13 mouse cellular contexts compared by ENCODE assay signal in genomic region chr5:136044865-136045264, GRCm38 (mm10). TPM values are rescaled to one million over a fixed set of nuclear protein-coding genes. Genes with fewer than 3 reads are reported as not detected.
DNase-seq lines count a peak whose midpoint lies in the region; ATAC-seq and TF ChIP-seq lines count a peak whose summit lies in the region.
"Had no signal": no experiment of that assay in that cellular context is flagged by ENCODE, and none has a peak within 500 bp of the region (broad histone marks: within the 10 kb centered on the region; RNA-seq: fewer than 3 reads in every experiment).

No protein-coding gene starts in this region.

- no peaks in the 10 kb centered on the region for H3K27me3 ChIP-seq in cerebellum, adult 2 months (ENCODE audit: control insufficient read depth, insufficient read depth, low read length)
- no peaks in the 10 kb centered on the region for H3K27me3 ChIP-seq in liver, postnatal 0 days (ENCODE audit: insufficient read depth, low read length)
- peaks cover 12% of the 10 kb centered on the region for H3K27me3 ChIP-seq in CH12.LX (replicated peaks)
- H3K27me3 ChIP-seq in heart, embryonic 11.5 days (ENCODE audit: control insufficient read depth, insufficient read depth, low read length), result no peaks in the 10 kb centered on the region

- no peak overlapping the region for H3K9ac ChIP-seq in liver, postnatal 0 days (replicated peaks)
- H3K9ac ChIP-seq in CH12.LX (ENCODE audit: insufficient read depth, low read depth), result no peak overlapping the region
- no peak overlapping the region for H3K9ac ChIP-seq in heart, embryonic 11.5 days (ENCODE audit: low read depth, low read length)

- H3K79me2 ChIP-seq in CH12.LX (replicated peaks; ENCODE audit: control insufficient read depth, extremely low read depth, insufficient read depth, poor library complexity, severe bottlenecking), result no peaks in the 10 kb centered on the region

- H3K4me2 ChIP-seq in liver, postnatal 0 days (ENCODE audit: low read depth, low read length), result no peak overlapping the region
- H3K4me2 ChIP-seq in CH12.LX (ENCODE audit: insufficient read depth, low read depth, poor library complexity, severe bottlenecking), result no peak overlapping the region
- H3K4me2 ChIP-seq in heart, embryonic 11.5 days, result no peak overlapping the region

- no peak for TF ChIP-seq EP300 in liver, postnatal 0 days (IDR thresholded peaks at IDR 0.05; ENCODE audit: low read depth)
- no peak for TF ChIP-seq EP300 in CH12.LX (IDR thresholded peaks at IDR 0.05; ENCODE audit: low read length)

- 56% methylated on average over 13 of the region's 13 CpGs for WGBS in cerebellum, adult 2 months
- 62% methylated on average over 13 of the region's 13 CpGs for WGBS in liver, postnatal 0 days (ENCODE audit: insufficient replicate concordance)
- 67% methylated on average over 13 of the region's 13 CpGs for WGBS in heart, embryonic 11.5 days (ENCODE audit: insufficient replicate concordance)

- 0 out of 2 replicates have a peak, but pooled peaks have one; percentile 25 for TF ChIP-seq CTCF in cerebellum, adult 2 months (IDR thresholded peaks at IDR 0.05; ENCODE audit: borderline replicate concordance, insufficient read depth, low read depth, low read length)
- peak; percentile 53 for TF ChIP-seq CTCF in liver, postnatal 0 days (IDR thresholded peaks at IDR 0.05; ENCODE audit: low read depth)
- TF ChIP-seq CTCF in CH12.LX (conservative IDR thresholded peaks at IDR 0.05 in 1 of 2, IDR thresholded peaks at IDR 0.05 in 1 of 2; ENCODE audit: low read depth in 2 of 2, low read length in 2 of 2), result peak; percentile 58 to 60

- no peaks in the 10 kb centered on the region for H3K4me1 ChIP-seq in cerebellum, adult 2 months (ENCODE audit: control insufficient read depth, insufficient read depth, low read length)
- peaks cover 7% of the 10 kb centered on the region; the same call in 1 of the 2 replicates for H3K4me1 ChIP-seq in liver, postnatal 0 days (ENCODE audit: insufficient read depth)
- H3K4me1 ChIP-seq in CH12.LX (ENCODE audit: control insufficient read depth in 1 of 2, insufficient read depth in 2 of 2), result peaks cover 13 to 20% of the 10 kb centered on the region in 2 experiments
- 0 out of 2 replicates have a peak, but pooled peaks cover 3% of the 10 kb centered on the region for H3K4me1 ChIP-seq in heart, embryonic 11.5 days (ENCODE audit: control insufficient read depth, insufficient read depth, low read length)

- no peak; the same call in 1 of the 2 replicates for TF ChIP-seq RAD21 in CH12.LX (IDR thresholded peaks at IDR 0.05; ENCODE audit: low read depth, low read length)

- no peak overlapping the region for H3K27ac ChIP-seq in cerebellum, adult 2 months (ENCODE audit: insufficient read depth, low read length)
- no peak overlapping the region for H3K27ac ChIP-seq in liver, postnatal 0 days (ENCODE audit: low read depth)
- no peak overlapping the region for H3K27ac ChIP-seq in CH12.LX (ENCODE audit: insufficient read depth, low read depth)
- no peak overlapping the region for H3K27ac ChIP-seq in heart, embryonic 11.5 days (ENCODE audit: low read depth, low read length)
- H3K27ac ChIP-seq: hindbrain, embryonic 10.5 days; midbrain, embryonic 10.5 days had no signal

- ATAC-seq in liver, postnatal 0 days, result no peak
- ATAC-seq in heart, embryonic 11.5 days (replicated peaks; ENCODE audit: insufficient number of reproducible peaks, low FRiP score, low TSS enrichment), result no peak

- H3K36me3 ChIP-seq in liver, postnatal 0 days (replicated peaks; ENCODE audit: insufficient read depth, low read length), result no peaks in the 10 kb centered on the region
- H3K36me3 ChIP-seq in CH12.LX (replicated peaks in 1 of 2; ENCODE audit: control insufficient read depth in 1 of 2, insufficient read depth in 1 of 2, low read length in 1 of 2), result no peaks in the 10 kb centered on the region
- H3K36me3 ChIP-seq in heart, embryonic 11.5 days (ENCODE audit: control insufficient read depth, insufficient read depth, low read length), result no peaks in the 10 kb centered on the region
- H3K36me3 ChIP-seq: hindbrain, embryonic 10.5 days; midbrain, embryonic 10.5 days had no signal

- no peak overlapping the region for H3K4me3 ChIP-seq in cerebellum, adult 2 months (replicated peaks; ENCODE audit: insufficient read depth, low read depth, low read length)
- H3K4me3 ChIP-seq in liver, postnatal 0 days (ENCODE audit: low read depth, low read length), result no peak overlapping the region
- H3K4me3 ChIP-seq in CH12.LX (replicated peaks in 1 of 3; ENCODE audit: low read depth in 2 of 3, low read length in 2 of 3, poor library complexity in 1 of 3), result no peak overlapping the region
- H3K4me3 ChIP-seq in heart, embryonic 11.5 days (ENCODE audit: low read depth, low read length), result no peak overlapping the region
- H3K4me3 ChIP-seq: hindbrain, embryonic 10.5 days; midbrain, embryonic 10.5 days had no signal

- dilution Hi-C loops in CH12.LX (cut with MboI; ENCODE audit: extremely low pct_ligation_motif_present, extremely low pct_unique_long_range_greater_than_20kb, low sequenced_read_pairs), result no loop called here

- no peak for TF ChIP-seq POLR2A in cerebellum, adult 2 months (IDR thresholded peaks at IDR 0.05; ENCODE audit: borderline replicate concordance, insufficient read depth, low read length)
- no peak for TF ChIP-seq POLR2A in CH12.LX (IDR thresholded peaks at IDR 0.05; ENCODE audit: low read depth, low read length)

- in situ Hi-C loops in CH12.LX (cut with MboI; ENCODE audit: low pct_ligation_motif_present, low pct_unique_long_range_greater_than_20kb, low sequenced_read_pairs), result loop anchor here (10.0 kb wide), 1 partner anchor 150 kb away; no protein-coding TSS in a partner anchor

- no peaks in the 10 kb centered on the region for H3K9me3 ChIP-seq in liver, postnatal 0 days (ENCODE audit: low read length)
- peaks cover 6% of the 10 kb centered on the region for H3K9me3 ChIP-seq in CH12.LX (replicated peaks; ENCODE audit: low read length)
- no peaks in the 10 kb centered on the region for H3K9me3 ChIP-seq in heart, embryonic 11.5 days (replicated peaks; ENCODE audit: control insufficient read depth, low read length)
- H3K9me3 ChIP-seq: hindbrain, embryonic 10.5 days; midbrain, embryonic 10.5 days had no signal

- DNase-seq in cerebellum, adult 2 months, result no peak
- DNase-seq in cerebellum, adult 8-10 months, result no peak
- no peak for DNase-seq in liver, postnatal 0 days
- DNase-seq in liver (no peak), CH12.LX (ENCODE audit: extremely low read depth) (no peak)
- DNase-seq in lung, postnatal 14 days, result peak; percentile 16
- no peak for DNase-seq in ovary, postnatal 10 days (ENCODE audit: low spot score)
- DNase-seq: cerebellum, adult 11-12 months; gastrocnemius, postnatal 25 days had no signal

TF ChIP-seq in CH12.LX, 34 proteins besides CTCF, POLR2A, EP300 and RAD21:
- TF ChIP-seq SMC3 (IDR thresholded peaks at IDR 0.05; ENCODE audit: low read depth, low read length) (peak; percentile 24), ELF1 (IDR thresholded peaks at IDR 0.05; ENCODE audit: low read depth, low read length) (no peak)

RNA-seq across cellular contexts. Expression of gene Upk3b, which starts 6.6 kb away (rescaled TPM):
- polyA plus RNA-seq in cerebellum, adult 2 months (2012; rRNA removed), result not detected in 2 replicates
- polyA plus RNA-seq in liver, postnatal 0 days (2015; fragmentation: Nextera tagmentation; extraction: Ambion mirVana), result 4.0 and 4.7 TPM in 2 replicates
- total RNA-seq in CH12.LX (2012; rRNA removed) (not detected in 2 replicates), CH12.LX (2014; rRNA removed) (not detected in 2 replicates)
- 0.09 TPM in 1 of 2 replicates, not detected in the other for polyA plus RNA-seq in CH12.LX (2012; ENCODE audit: insufficient read length, low read depth)
- polyA plus RNA-seq in heart, embryonic 11.5 days (2014; fragmentation: Nextera tagmentation; extraction: Ambion mirVana), result 68.7 and 69.3 TPM in 2 replicates
- total RNA-seq: layer of hippocampus, adult 18-20 months had no signal
- polyA plus RNA-seq: midbrain, embryonic 10.5 days had no signal

RNA-seq across cellular contexts. Expression of gene Upk3bl, which starts 9.4 kb away (rescaled TPM):
- polyA plus RNA-seq in cerebellum, adult 2 months (2012; rRNA removed), result 1.0 and 1.1 TPM in 2 replicates
- polyA plus RNA-seq in liver, postnatal 0 days (2015; fragmentation: Nextera tagmentation; extraction: Ambion mirVana), result not detected in 2 replicates
- total RNA-seq in CH12.LX (2012; rRNA removed) (not detected in 2 replicates), CH12.LX (2014; rRNA removed) (not detected in 2 replicates)
- polyA plus RNA-seq in CH12.LX (2012; ENCODE audit: insufficient read length, low read depth), result not detected in 2 replicates
- polyA plus RNA-seq in heart, embryonic 11.5 days (2014; fragmentation: Nextera tagmentation; extraction: Ambion mirVana), result 0.37 TPM in 1 of 2 replicates, not detected in the other
- total RNA-seq: gastrocnemius, postnatal 25 days had no signal

RNA-seq across cellular contexts. Expression of gene Rasa4, which starts 38.9 kb away (rescaled TPM):
- 32.7 and 32.9 TPM in 2 replicates for polyA plus RNA-seq in cerebellum, adult 2 months (2012; rRNA removed)
- polyA plus RNA-seq in liver, postnatal 0 days (2015; fragmentation: Nextera tagmentation; extraction: Ambion mirVana), result 2.1 TPM in 2 replicates
- total RNA-seq in CH12.LX (2012; rRNA removed), result 0.29 and 1.3 TPM in 2 replicates
- 0.07 and 0.28 TPM in 2 replicates for total RNA-seq in CH12.LX (2014; rRNA removed)
- polyA plus RNA-seq in CH12.LX (2012; ENCODE audit: insufficient read length, low read depth), result 0.11 and 0.16 TPM in 2 replicates
- 0.39 and 0.96 TPM in 2 replicates for polyA plus RNA-seq in heart, embryonic 11.5 days (2014; fragmentation: Nextera tagmentation; extraction: Ambion mirVana)

RNA-seq across cellular contexts. Expression of gene Dtx2, which starts 50.3 kb away (rescaled TPM):
- polyA plus RNA-seq in cerebellum, adult 2 months (2012; rRNA removed), result 9.2 and 10.1 TPM in 2 replicates
- 4.8 and 4.9 TPM in 2 replicates for polyA plus RNA-seq in liver, postnatal 0 days (2015; fragmentation: Nextera tagmentation; extraction: Ambion mirVana)
- total RNA-seq in CH12.LX (2012; rRNA removed) (20.4 and 22.0 TPM in 2 replicates), CH12.LX (2014; rRNA removed) (14.0 and 16.0 TPM in 2 replicates)
- 35.1 and 43.7 TPM in 2 replicates for polyA plus RNA-seq in CH12.LX (2012; ENCODE audit: insufficient read length, low read depth)
- polyA plus RNA-seq in heart, embryonic 11.5 days (2014; fragmentation: Nextera tagmentation; extraction: Ambion mirVana), result 24.7 and 27.2 TPM in 2 replicates

Comparison
In these comparisons a context has a peak if more than half of its experiments do, and no peak if none do; other contexts are left out.
1. RNA of gene Upk3b, which starts 6.6 kb away (polyA plus RNA-seq): 68.7 to 69.3 TPM in heart, embryonic 11.5 days; 4.0 to 4.7 TPM in liver, postnatal 0 days, 0.09 TPM in CH12.LX and not detected in cerebellum, adult 2 months; every median in the first group is over 10 times any median in the second.
2. RNA of gene Rasa4, which starts 38.9 kb away (polyA plus RNA-seq): 32.7 to 32.9 TPM in cerebellum, adult 2 months; 2.1 TPM in liver, postnatal 0 days, 0.39 to 0.96 TPM in heart, embryonic 11.5 days and 0.11 to 0.16 TPM in CH12.LX; every median in the first group is over 10 times any median in the second.
3. Peak in every context shown above with its lines, with median percentiles within 50 percentile points of each other: CTCF ChIP-seq.